ENCODE assay signal across 8 mouse cellular contexts in genomic region chr3:126771541-126771940, GRCm38 (mm10).
DNase-seq lines count a peak whose midpoint lies in the region; ATAC-seq and TF ChIP-seq lines count a peak whose summit lies in the region.

No protein-coding gene starts in this region.

- WGBS in forebrain, embryonic 10.5 days, result 28% methylated on average over 6 of the region's 6 CpGs
- 28% methylated on average over 6 of the region's 6 CpGs for WGBS in heart, embryonic 16.5 days
- 22% methylated on average over 6 of the region's 6 CpGs for WGBS in liver, embryonic 13.5 days (ENCODE audit: insufficient replicate concordance)
- 29% methylated on average over 6 of the region's 6 CpGs for WGBS in neural tube, embryonic 12.5 days
- 18% methylated on average over 6 of the region's 6 CpGs for WGBS in stomach, postnatal 0 days

- no peak overlapping the region for H3K4me3 ChIP-seq in forebrain, embryonic 10.5 days
- no peak overlapping the region for H3K4me3 ChIP-seq in heart, embryonic 16.5 days (ENCODE audit: low read length)
- no peak overlapping the region for H3K4me3 ChIP-seq in liver, embryonic 13.5 days (replicated peaks)
- no peak overlapping the region for H3K4me3 ChIP-seq in neural tube, embryonic 12.5 days
- H3K4me3 ChIP-seq in stomach, postnatal 0 days (ENCODE audit: low read depth, low read length), result no peak overlapping the region

- no peak overlapping the region for H3K9ac ChIP-seq in heart, embryonic 16.5 days (ENCODE audit: low read length)
- H3K9ac ChIP-seq in liver, embryonic 13.5 days, result no peak overlapping the region
- no peak overlapping the region for H3K9ac ChIP-seq in neural tube, embryonic 12.5 days
- H3K9ac ChIP-seq in stomach, postnatal 0 days (ENCODE audit: low read length), result no peak overlapping the region

- no peak overlapping the region for H3K4me2 ChIP-seq in heart, embryonic 16.5 days (ENCODE audit: low read depth, low read length)
- H3K4me2 ChIP-seq in liver, embryonic 13.5 days, result no peak overlapping the region
- no peak overlapping the region for H3K4me2 ChIP-seq in neural tube, embryonic 12.5 days (replicated peaks)
- no peak overlapping the region for H3K4me2 ChIP-seq in stomach, postnatal 0 days (replicated peaks; ENCODE audit: low read depth)

- peak; percentile 97 for ATAC-seq in CD4-positive, CD25-positive, alpha-beta regulatory T cell, adult 4 months
- ATAC-seq in heart, embryonic 16.5 days (replicated peaks; ENCODE audit: extremely low read depth, insufficient read depth, low FRiP score), result peak; percentile 84
- ATAC-seq in liver, embryonic 13.5 days (ENCODE audit: low read depth), result peak; percentile 79
- peak; percentile 97 for ATAC-seq in neural tube, embryonic 12.5 days (ENCODE audit: low FRiP score, low read depth)
- ATAC-seq in stomach, postnatal 0 days (ENCODE audit: low FRiP score, low TSS enrichment), result peak; percentile 95

- no peaks in the 10 kb centered on the region for H3K27me3 ChIP-seq in forebrain, embryonic 10.5 days (ENCODE audit: poor library complexity, severe bottlenecking)
- H3K27me3 ChIP-seq in heart, embryonic 16.5 days (ENCODE audit: control insufficient read depth, insufficient read depth, low read length), result no peaks in the 10 kb centered on the region
- H3K27me3 ChIP-seq in liver, embryonic 13.5 days, result no peaks in the 10 kb centered on the region
- no peaks in the 10 kb centered on the region for H3K27me3 ChIP-seq in neural tube, embryonic 12.5 days (replicated peaks)
- no peaks in the 10 kb centered on the region for H3K27me3 ChIP-seq in stomach, postnatal 0 days (ENCODE audit: control insufficient read depth, insufficient read depth, low read length)

- H3K27ac ChIP-seq in forebrain, embryonic 10.5 days, result no peak overlapping the region
- no peak overlapping the region for H3K27ac ChIP-seq in heart, embryonic 16.5 days (ENCODE audit: low read length)
- H3K27ac ChIP-seq in liver, embryonic 13.5 days, result no peak overlapping the region
- H3K27ac ChIP-seq in neural tube, embryonic 12.5 days, result no peak overlapping the region
- no peak overlapping the region for H3K27ac ChIP-seq in stomach, postnatal 0 days (replicated peaks)

- DNase-seq in c-Kit-negative CD71-positive TER-119-positive erythroid progenitor cells, embryonic 14.5 days (ENCODE audit: low read depth, low spot score), result peak; percentile 9
- DNase-seq in forebrain, embryonic 10.5 days (ENCODE audit: extremely low spot score, low spot score), result peak; percentile 69
- DNase-seq in kidney, postnatal 25 days, result peak; percentile 84 to 85
- peak; percentile 17 for DNase-seq in liver, embryonic 13.5 days
- DNase-seq in stomach, postnatal 0 days (ENCODE audit: low spot score), result peak; percentile 82

- no peaks in the 10 kb centered on the region for H3K4me1 ChIP-seq in forebrain, embryonic 10.5 days
- peaks cover 11% of the 10 kb centered on the region for H3K4me1 ChIP-seq in heart, embryonic 16.5 days (ENCODE audit: control insufficient read depth, insufficient read depth, low read length)
- H3K4me1 ChIP-seq in liver, embryonic 13.5 days (replicated peaks), result no peaks in the 10 kb centered on the region
- 0 out of 2 replicates have a peak, but pooled peaks cover 4% of the 10 kb centered on the region for H3K4me1 ChIP-seq in neural tube, embryonic 12.5 days
- no peaks in the 10 kb centered on the region for H3K4me1 ChIP-seq in stomach, postnatal 0 days (replicated peaks; ENCODE audit: control insufficient read depth, insufficient read depth)

- no peaks in the 10 kb centered on the region for H3K9me3 ChIP-seq in forebrain, embryonic 10.5 days
- H3K9me3 ChIP-seq in heart, embryonic 16.5 days (replicated peaks; ENCODE audit: control insufficient read depth, low read length), result no peaks in the 10 kb centered on the region
- no peaks in the 10 kb centered on the region for H3K9me3 ChIP-seq in liver, embryonic 13.5 days (replicated peaks)
- H3K9me3 ChIP-seq in neural tube, embryonic 12.5 days, result no peaks in the 10 kb centered on the region
- H3K9me3 ChIP-seq in stomach, postnatal 0 days (ENCODE audit: control insufficient read depth, low read length), result no peaks in the 10 kb centered on the region

- no peak for TF ChIP-seq EP300 in stomach, postnatal 0 days (optimal IDR thresholded peaks at IDR 0.05)

- peak; percentile 99 for TF ChIP-seq CTCF in stomach, postnatal 0 days (IDR thresholded peaks at IDR 0.05; ENCODE audit: low read depth)

- no peaks in the 10 kb centered on the region for H3K36me3 ChIP-seq in forebrain, embryonic 10.5 days (replicated peaks)
- H3K36me3 ChIP-seq in heart, embryonic 16.5 days (ENCODE audit: control insufficient read depth, insufficient read depth), result peaks cover 6% of the 10 kb centered on the region
- no peaks in the 10 kb centered on the region for H3K36me3 ChIP-seq in liver, embryonic 13.5 days
- no peaks in the 10 kb centered on the region for H3K36me3 ChIP-seq in neural tube, embryonic 12.5 days
- no peaks in the 10 kb centered on the region for H3K36me3 ChIP-seq in stomach, postnatal 0 days (ENCODE audit: control insufficient read depth, insufficient read depth, low read length)

Comparison
In these comparisons a context has a peak if more than half of its experiments do, and no peak if none do; other contexts are left out.
1. DNase-seq: peak in every context shown above with its lines; median percentile 84 in kidney, postnatal 25 days; 82 in stomach, postnatal 0 days; 69 in forebrain, embryonic 10.5 days; 17 in liver, embryonic 13.5 days; 9 in c-Kit-negative CD71-positive TER-119-positive erythroid progenitor cells, embryonic 14.5 days.